Mouse (Mus musculus) neutrophil, adult 83 days (primary cell): ENCODE measurements around the gene Mex3d. TPM values are rescaled to one million over a fixed set of nuclear protein-coding genes. Genes with fewer than 3 reads are reported as not detected.

ENCODE experiments used
- total RNA-seq, 2 experiments: library from RNA; stranded (reverse); gene quantifications; one replicate each; pipeline ENCODE4 v1.2.4; 2023

Mex3d gene
- 1 to 10 TPM; 3.3 to 4.2 TPM for total RNA-seq

GRCm38 (mm10) chr10:80387522-80387959 is at the start of gene Mex3d:
Gene Mex3d, minus strand, starts transcription at chr10:80387659.

GRCm38 (mm10) chr10:80433513-80434232 is 46.2 kb upstream of the Mex3d start, which contains the start of gene Tcf3:
Gene Tcf3, minus strand, starts transcription at chr10:80433647.

GRCm38 (mm10) chr10:80406684-80407501 is 19.4 kb upstream of the Mex3d start, which contains the start of gene Uqcr11:
Gene Uqcr11, minus strand, starts transcription at chr10:80406830.

GRCm38 (mm10) chr10:80399191-80399972 is 11.9 kb upstream of the Mex3d start, which contains the start of gene Mbd3:
Gene Mbd3, minus strand, starts transcription at chr10:80399550.

GRCm38 (mm10) chr10:80356001-80356682 is 31.3 kb downstream of the Mex3d start, which contains the start of gene Plk5:
Gene Plk5, plus strand, starts transcription at chr10:80356459.

GRCm38 (mm10) chr10:80348244-80348781 is 39.1 kb downstream of the Mex3d start, which contains the start of gene Adamtsl5:
Gene Adamtsl5, minus strand, starts transcription at chr10:80348412.

Other genes with a start within 250 kb of the Mex3d start
- gene Atp5d, start 249.0 kb downstream of the Mex3d start, total RNA-seq = 100 to 1,000 TPM; 122 to 126 TPM
- gene Cbarp, start 246.8 kb downstream of the Mex3d start, total RNA-seq = 1 to 10 TPM; 1.3 to 1.7 TPM
- 100 to 1,000 TPM; 232 to 270 TPM for gene Midn, start 239.4 kb downstream of the Mex3d start, total RNA-seq
- 10 to 100 TPM; 33.5 to 40.3 TPM for gene Cirbp, start 221.7 kb downstream of the Mex3d start, total RNA-seq
- 1 to 10 TPM; 5.4 to 6.7 TPM for gene 1600002K03Rik, start 214.7 kb downstream of the Mex3d start, total RNA-seq
- under 1 TPM in 1 of 2 experiments, not detected in 1; 0.24 TPM for gene Efna2, start 208.2 kb downstream of the Mex3d start, total RNA-seq
- gene Mum1, start 161.2 kb downstream of the Mex3d start, total RNA-seq = 10 to 100 TPM; 32.2 to 32.6 TPM
- gene Ndufs7, start 138.5 kb downstream of the Mex3d start, total RNA-seq = 10 to 100 TPM; 62.6 to 65.8 TPM
- 1 to 10 TPM; 4.8 to 8.8 TPM for gene Gamt, start 126.6 kb downstream of the Mex3d start, total RNA-seq
- gene Dazap1, start 126.2 kb downstream of the Mex3d start, total RNA-seq = 100 to 1,000 TPM in 1 of 2 experiments, 10 to 100 TPM in 1; 96.6 to 113 TPM
- 100 to 1,000 TPM; 865 to 877 TPM for gene Rps15, start 95.2 kb downstream of the Mex3d start, total RNA-seq
- not detected for gene Apc2, start 91.7 kb downstream of the Mex3d start, total RNA-seq
- 10 to 100 TPM; 21.5 to 26.4 TPM for gene 2310011J03Rik, start 67.1 kb downstream of the Mex3d start, total RNA-seq
- under 1 TPM in 1 of 2 experiments, not detected in 1; 0.66 TPM for gene Pcsk4, start 58.2 kb downstream of the Mex3d start, total RNA-seq
- 1 to 10 TPM; 3.3 to 3.6 TPM for gene Reep6, start 57.7 kb downstream of the Mex3d start, total RNA-seq
- under 1 TPM; 0.53 to 0.55 TPM for gene Adamtsl5, start 39.2 kb downstream of the Mex3d start, total RNA-seq
- gene Plk5, start 31.2 kb downstream of the Mex3d start, total RNA-seq = not detected
- 10 to 100 TPM; 41.9 to 49.5 TPM for gene Mbd3, start 11.9 kb upstream of the Mex3d start, total RNA-seq
- gene Uqcr11, start 19.2 kb upstream of the Mex3d start, total RNA-seq = 100 to 1,000 TPM; 101 to 112 TPM
- gene Tcf3, start 46.0 kb upstream of the Mex3d start, total RNA-seq = 10 to 100 TPM; 50.5 to 63.1 TPM
- gene Onecut3, start 107.2 kb upstream of the Mex3d start, total RNA-seq = not detected
- under 1 TPM; 0.11 TPM for gene Atp8b3, start 151.5 kb upstream of the Mex3d start, total RNA-seq
- gene Rexo1, start 173.9 kb upstream of the Mex3d start, total RNA-seq = 10 to 100 TPM; 55.9 to 56.9 TPM
- gene Klf16, start 189.7 kb upstream of the Mex3d start, total RNA-seq = 10 to 100 TPM in 1 of 2 experiments, 1 to 10 TPM in 1; 8.4 to 10.7 TPM
- 10 to 100 TPM; 40.9 to 44.3 TPM for gene Abhd17a, start 202.7 kb upstream of the Mex3d start, total RNA-seq
- gene Scamp4, start 215.2 kb upstream of the Mex3d start, total RNA-seq = 10 to 100 TPM; 11.1 to 12.5 TPM
- 1 to 10 TPM; 1.3 to 2.9 TPM for gene Adat3, start 215.2 kb upstream of the Mex3d start, total RNA-seq
- under 1 TPM; 0.29 to 0.70 TPM for gene Gm49322, start 218.4 kb upstream of the Mex3d start, total RNA-seq
- 100 to 1,000 TPM in 1 of 2 experiments, 10 to 100 TPM in 1; 96.3 to 120 TPM for gene Csnk1g2, start 235.2 kb upstream of the Mex3d start, total RNA-seq